Mouse (Mus musculus) neural tube, postnatal 0 days (tissue): Measurements from ENCODE around the gene Fat3. TPM values are rescaled to one million over a fixed set of nuclear protein-coding genes. Genes with fewer than 3 reads are reported as not detected.

Source experiments
- polyA plus RNA-seq: library from polyadenylated mRNA; unstranded; fragments of >200 nt; fragmentation: Nextera tagmentation; extraction: Ambion mirVana; gene quantifications from 2 replicates; pipeline ENCODE4 v1.2.1, GENCODE M21; 2015

Gene Fat3
- polyA plus RNA-seq: 5.4 and 8.2 TPM in 2 replicates

DNA sequence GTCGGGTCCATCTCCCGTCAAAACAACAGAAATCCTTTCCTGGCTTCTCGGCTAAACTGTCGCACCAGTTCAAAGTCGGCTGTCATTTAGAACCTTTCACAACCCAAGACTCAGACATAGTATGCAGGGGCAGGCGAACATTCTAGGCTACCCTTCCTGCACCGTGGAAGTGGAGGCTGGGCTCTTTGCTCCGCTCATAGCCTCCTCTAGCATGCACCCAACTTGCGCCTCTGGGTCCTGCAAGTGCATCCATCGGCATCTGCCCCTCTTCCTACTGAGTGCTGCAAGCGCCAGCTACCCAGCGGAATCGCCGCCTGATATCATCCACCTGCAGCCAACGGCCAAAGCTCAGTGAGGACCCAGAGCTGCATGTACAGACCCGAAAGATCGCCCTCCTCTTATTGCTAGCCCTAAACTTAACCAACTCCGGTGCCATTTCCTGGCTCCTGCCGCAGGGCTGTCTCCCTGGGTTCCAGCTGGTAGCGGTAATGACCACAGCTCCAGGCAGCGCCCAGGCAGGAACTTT, at the start of gene Fat3:
TSS of gene Fat3 (minus strand) at position 100 of the 526 bp plus-strand sequence.

DNA sequence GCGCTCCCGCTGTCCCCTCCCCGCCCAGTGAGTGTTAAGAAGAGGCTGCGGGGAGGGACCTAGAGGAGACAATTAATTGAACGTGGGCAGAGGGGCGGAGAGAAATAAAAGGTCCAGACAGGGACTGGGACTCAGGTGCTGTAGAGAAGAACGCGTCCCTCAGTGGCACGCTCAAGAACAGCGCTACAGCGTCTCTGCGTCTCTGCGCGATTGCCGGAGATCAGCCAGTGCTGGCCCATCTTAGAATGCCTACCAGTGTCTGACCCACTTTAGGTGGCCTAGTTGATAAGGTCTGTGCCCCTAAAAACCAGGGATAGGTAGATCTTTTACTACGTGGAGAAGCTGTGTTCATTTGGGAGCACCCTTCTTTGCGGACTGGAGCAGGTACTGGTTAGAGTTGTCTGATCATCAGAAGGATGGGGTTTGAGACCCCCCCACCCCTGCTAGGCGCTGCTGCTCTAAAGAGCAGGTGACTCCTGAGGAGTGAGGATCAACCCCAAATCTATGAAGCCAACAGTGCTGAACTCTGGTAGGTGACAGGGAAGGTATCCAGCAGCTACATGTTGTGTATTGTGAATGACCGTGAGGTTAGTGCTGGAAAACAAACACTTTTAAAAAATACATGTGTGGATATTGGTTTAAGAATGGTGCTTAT, 626.5 kb downstream of the Fat3 start, which contains the start of gene Mtnr1b:
TSS of gene Mtnr1b (minus strand) at position 51 of the 655 bp plus-strand sequence.

